Mouse (Mus musculus) heart, adult 2 months (tissue): ENCODE data around the gene Cbx8. TPM values are rescaled to one million over a fixed set of nuclear protein-coding genes. Genes with fewer than 3 reads are reported as not detected.

Experiments used
- DNase-seq, 2 experiments: peaks; one replicate each; pipeline ENCODE4 v3.0.0; 2021
- H3K27ac ChIP-seq: fragments of 200-600 bp; 2 replicates; pipeline ENCODE4 v1.8.1; 2022
- H3K27me3 ChIP-seq: fragments of 200-500 bp; 2 replicates; pipeline ENCODE4 v1.6.1; 2012; ENCODE audit warnings: mild to moderate bottlenecking, low read length, inconsistent platforms, mixed read lengths; ENCODE audit not compliant: control insufficient read depth, insufficient read depth
- H3K36me3 ChIP-seq: fragments of 200-500 bp; 2 replicates; pipeline ENCODE4 v1.6.1; 2012; ENCODE audit warnings: low read length, inconsistent platforms; ENCODE audit not compliant: control insufficient read depth, insufficient read depth
- H3K4me1 ChIP-seq: fragments of 200-500 bp; 2 replicates; pipeline ENCODE4 v1.6.1; 2011; ENCODE audit warnings: low read length; ENCODE audit not compliant: control insufficient read depth, insufficient read depth
- H3K4me3 ChIP-seq: fragments of 200-600 bp; 2 replicates; pipeline ENCODE4 v1.8.1; 2022
- H3K79me2 ChIP-seq: fragments of 200-500 bp; replicated peaks from 2 replicates; pipeline ENCODE4 v1.6.1; 2012; ENCODE audit warnings: mild to moderate bottlenecking, inconsistent platforms, low read length, moderate library complexity, mixed read lengths; ENCODE audit not compliant: control insufficient read depth, insufficient read depth
- H3K9ac ChIP-seq: fragments of 200-500 bp; 2 replicates; pipeline ENCODE4 v1.6.1; 2012; ENCODE audit warnings: low read depth, mild to moderate bottlenecking, control low read depth, inconsistent platforms, low read length, mixed read lengths
- CTCF ChIP-seq: fragments of 200-600 bp; IDR thresholded peaks from 2 replicates; pipeline ENCODE4 v1.8.1; 2022; ENCODE audit warnings: antibody characterized with exemption, mild to moderate bottlenecking, moderate library complexity
- EP300 ChIP-seq: fragments of 200-500 bp; IDR thresholded peaks from 2 replicates; pipeline ENCODE4 v1.6.1; 2011; ENCODE audit warnings: low read depth, low read length, control low read depth; ENCODE audit not compliant: insufficient read depth
- POLR2A ChIP-seq: fragments of 200-500 bp; IDR thresholded peaks from 2 replicates; pipeline ENCODE4 v1.6.1; 2011; ENCODE audit warnings: mild to moderate bottlenecking, low read depth, low read length, control low read depth; ENCODE audit not compliant: insufficient read depth
- WGBS: fragments of 180-500 bp; shearing (Covaris S2); methylation state at CpG from one replicate; pipeline ENCODE4 v1.1.7; 2018; 5-methylcytosine and 5-hydroxymethylcytosine counted together
- intact Hi-C: fragments of 180-260 bp; cut with DNase I; formaldehyde crosslinking; loops from one replicate; pipeline ENCODE4 v1.15.1; 2025
- polyA plus RNA-seq: library from polyadenylated mRNA; depleted of rRNA; stranded (reverse); fragments of >200 nt; gene quantifications from 2 replicates; pipeline ENCODE4 v1.2.3, GENCODE M21; 2012
- total RNA-seq, 2 experiments: library from RNA; stranded (reverse); gene quantifications; 2 replicates each; pipeline ENCODE4 v1.2.3; 2021

The Cbx8 gene
- total and polyA plus RNA-seq, 3 experiments, result 2.7 to 5.3 (median 4.0) TPM

GRCm38 (mm10) chr11:119072986-119073385 lies 32.2 kb upstream of the Cbx8 start:
- H3K79me2 ChIP-seq, result no peaks in the 10 kb centered on the region
- intact Hi-C loops, result no loop called here
- H3K9ac ChIP-seq, result no peak overlapping the region
- no peaks in the 10 kb centered on the region for H3K36me3 ChIP-seq
- no peak for DNase-seq
- H3K27ac ChIP-seq, result no peak overlapping the region
- no peaks in the 10 kb centered on the region for H3K4me1 ChIP-seq
- H3K4me3 ChIP-seq, result no peak overlapping the region
- H3K27me3 ChIP-seq, result no peaks in the 10 kb centered on the region
- 77% methylated on average over 6 of the region's 6 CpGs for WGBS
- TF ChIP-seq CTCF (no peak), EP300 (no peak), POLR2A (no peak)

GRCm38 (mm10) chr11:119072239-119072638 lies 31.5 kb upstream of the Cbx8 start:
- H3K27me3 ChIP-seq, result no peaks in the 10 kb centered on the region
- H3K27ac ChIP-seq, result no peak overlapping the region
- 82% methylated on average over 7 of the region's 7 CpGs for WGBS
- no peak overlapping the region for H3K9ac ChIP-seq
- TF ChIP-seq CTCF (no peak), EP300 (no peak), POLR2A (no peak)
- intact Hi-C loops, result no loop called here
- H3K36me3 ChIP-seq, result no peaks in the 10 kb centered on the region
- no peak for DNase-seq
- no peaks in the 10 kb centered on the region for H3K79me2 ChIP-seq
- no peaks in the 10 kb centered on the region for H3K4me1 ChIP-seq
- no peak overlapping the region for H3K4me3 ChIP-seq

- Histone ChIP-seq H3K9ac (no peak overlapping the region), H3K27me3 (no peaks in the 10 kb centered on the region), H3K36me3 (no peaks in the 10 kb centered on the region), H3K4me3 (no peak overlapping the region), H3K79me2 (no peaks in the 10 kb centered on the region), H3K27ac (no peak overlapping the region), H3K4me1 (no peaks in the 10 kb centered on the region)
- 80% methylated on average over 8 of the region's 8 CpGs for WGBS
- intact Hi-C loops, result no loop called here
- TF ChIP-seq EP300 (no peak), CTCF (no peak)
- no peak for DNase-seq
Measured at GRCm38 (mm10) chr11:119066841-119067240, 26.1 kb upstream of the Cbx8 start.

GRCm38 (mm10) chr11:119059256-119059655 lies 18.5 kb upstream of the Cbx8 start:
- Histone ChIP-seq H3K4me3 (no peak overlapping the region), H3K27me3 (peaks cover 12% of the 10 kb centered on the region), H3K27ac (no peak overlapping the region), H3K4me1 (peaks cover 2% of the 10 kb centered on the region; the same call in 1 of the 2 replicates), H3K79me2 (no peaks in the 10 kb centered on the region), H3K36me3 (no peaks in the 10 kb centered on the region), H3K9ac (no peak overlapping the region)
- no peak for DNase-seq
- 31% methylated on average over 3 of the region's 3 CpGs for WGBS
- TF ChIP-seq CTCF, result no peak
- intact Hi-C loops, result no loop called here

GRCm38 (mm10) chr11:119058041-119058995 lies 17.5 kb upstream of the Cbx8 start:
- no peaks in the 10 kb centered on the region for H3K79me2 ChIP-seq
- 3% methylated on average over 58 of the region's 58 CpGs for WGBS
- H3K4me3 ChIP-seq, result peak overlapping the region; percentile 20; the same call in 1 of the 2 replicates
- peak; percentile 58 to 64 for DNase-seq
- H3K4me1 ChIP-seq, result peaks cover 2% of the 10 kb centered on the region; the same call in 1 of the 2 replicates
- no peaks in the 10 kb centered on the region for H3K36me3 ChIP-seq
- TF ChIP-seq CTCF (peak; percentile 40), POLR2A (0 out of 2 replicates have a peak, but pooled peaks have one; percentile 21), EP300 (no peak)
- peaks cover 12% of the 10 kb centered on the region for H3K27me3 ChIP-seq
- H3K9ac ChIP-seq, result peak overlapping the region; percentile 18
- H3K27ac ChIP-seq, result no peak overlapping the region
- intact Hi-C loops, result no loop called here

GRCm38 (mm10) chr11:119057291-119057690 lies 16.5 kb upstream of the Cbx8 start:
- Histone ChIP-seq H3K4me1 (peaks cover 2% of the 10 kb centered on the region; the same call in 1 of the 2 replicates), H3K27me3 (peaks cover 14% of the 10 kb centered on the region), H3K4me3 (peak overlapping the region; percentile 86), H3K79me2 (no peaks in the 10 kb centered on the region), H3K9ac (peak overlapping the region; percentile 88), H3K27ac (peak overlapping the region; percentile 96), H3K36me3 (no peaks in the 10 kb centered on the region)
- TF ChIP-seq EP300, result no peak
- TF ChIP-seq CTCF, result no peak
- no peak for TF ChIP-seq POLR2A
- peak in 1 of 2 experiments; percentile 21 for DNase-seq
- 12% methylated on average over 9 of the region's 9 CpGs for WGBS
- intact Hi-C loops, result loop anchor here (1.0 to 2.0 kb wide), 2 partner anchors 28 to 70 kb away; no protein-coding TSS in a partner anchor
